9 mouse cellular contexts compared by ENCODE assay signal in the genomic region with DNA sequence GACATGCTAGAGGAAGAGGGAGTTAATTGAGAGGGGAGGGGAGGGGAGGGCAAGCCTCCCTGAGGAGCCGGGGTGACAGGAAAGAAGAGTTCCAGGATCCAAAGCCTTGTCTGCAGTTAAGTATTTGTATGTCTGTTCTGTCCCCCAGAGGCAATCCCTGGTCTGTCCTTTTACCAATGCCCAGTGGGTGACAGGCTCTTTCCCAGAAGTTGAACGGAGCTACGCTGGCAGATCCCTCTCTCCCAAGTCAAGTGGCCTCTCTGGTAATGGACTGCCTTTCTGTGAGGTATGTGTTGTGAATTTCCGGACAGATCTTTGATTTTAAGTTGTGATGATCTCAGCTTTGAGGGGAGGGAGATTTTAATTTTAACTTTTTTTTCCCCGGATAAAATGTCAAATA. TPM values are rescaled to one million over a fixed set of nuclear protein-coding genes. Genes with fewer than 3 reads are reported as not detected.
DNase-seq lines count a peak whose midpoint lies in the region; ATAC-seq and TF ChIP-seq lines count a peak whose summit lies in the region.
"Had no signal": no experiment of that assay in that cellular context is flagged by ENCODE, and none has a peak within 500 bp of the region (broad histone marks: within the 10 kb centered on the region; RNA-seq: fewer than 3 reads in every experiment).

No protein-coding gene starts in this region.

- peak overlapping the region; percentile 31 for H3K4me3 ChIP-seq in layer of hippocampus, adult 2 months
- peak overlapping the region; percentile 53 for H3K4me3 ChIP-seq in heart, embryonic 13.5 days
- H3K4me3 ChIP-seq in limb, embryonic 13.5 days = peak overlapping the region; percentile 22
- peak overlapping the region; percentile 20; the same call in 1 of the 2 replicates for H3K4me3 ChIP-seq in small intestine, adult 2 months (ENCODE audit: low read depth, low read length)

- TF ChIP-seq POLR2A in small intestine, adult 2 months (IDR thresholded peaks at IDR 0.05; ENCODE audit: low read depth, low read length) = no peak

- no peak for ATAC-seq in heart, embryonic 13.5 days (ENCODE audit: extremely low read depth, insufficient number of reproducible peaks, low FRiP score, low TSS enrichment)
- ATAC-seq in limb, embryonic 13.5 days (ENCODE audit: low FRiP score, low read depth) = no peak

- peaks cover 9% of the 10 kb centered on the region; the same call in 1 of the 2 replicates for H3K9me3 ChIP-seq in heart, embryonic 13.5 days
- 0 out of 2 replicates have a peak, but pooled peaks cover 5% of the 10 kb centered on the region for H3K9me3 ChIP-seq in limb, embryonic 13.5 days

- H3K4me2 ChIP-seq in heart, embryonic 13.5 days = peak overlapping the region; percentile 73
- peak overlapping the region; percentile 62 for H3K4me2 ChIP-seq in limb, embryonic 13.5 days (replicated peaks)

- no peak for DNase-seq in layer of hippocampus, adult 2 months (ENCODE audit: low spot score in 2 of 2)
- no peak for DNase-seq in layer of hippocampus, postnatal 10 days (ENCODE audit: low spot score in 2 of 2)
- DNase-seq in liver = no peak
- no peak for DNase-seq in cerebellum, postnatal 14 days
- DNase-seq: spleen, adult 18-20 months had no signal

- H3K36me3 ChIP-seq in heart, embryonic 13.5 days = peaks cover 14% of the 10 kb centered on the region
- peaks cover 9% of the 10 kb centered on the region for H3K36me3 ChIP-seq in limb, embryonic 13.5 days
- no peaks in the 10 kb centered on the region for H3K36me3 ChIP-seq in small intestine, adult 2 months (ENCODE audit: control insufficient read depth, insufficient read depth, low read length)
- H3K36me3 ChIP-seq: G1E had no signal

- no peak for TF ChIP-seq CTCF in layer of hippocampus, adult 2 months (conservative IDR thresholded peaks at IDR 0.05)
- TF ChIP-seq CTCF in small intestine, adult 2 months (IDR thresholded peaks at IDR 0.05; ENCODE audit: extremely low read depth, insufficient read length, insufficient replicate concordance, low read depth, low read length) = no peak

- peaks cover 27% of the 10 kb centered on the region for H3K4me1 ChIP-seq in heart, embryonic 13.5 days
- peaks cover 38% of the 10 kb centered on the region for H3K4me1 ChIP-seq in limb, embryonic 13.5 days
- peaks cover 8% of the 10 kb centered on the region; the same call in 1 of the 2 replicates for H3K4me1 ChIP-seq in small intestine, adult 2 months (ENCODE audit: control insufficient read depth, insufficient read depth, insufficient read length, low read length)

- H3K27ac ChIP-seq in layer of hippocampus, adult 2 months = peak overlapping the region; percentile 73
- H3K27ac ChIP-seq in heart, embryonic 13.5 days (replicated peaks) = no peak overlapping the region; the same call in 1 of the 2 replicates
- H3K27ac ChIP-seq in limb, embryonic 13.5 days = no peak overlapping the region
- H3K27ac ChIP-seq in small intestine, adult 2 months (ENCODE audit: insufficient read depth, low read depth, low read length) = no peak overlapping the region

- H3K27me3 ChIP-seq in heart, embryonic 13.5 days (replicated peaks) = peaks cover 21% of the 10 kb centered on the region
- H3K27me3 ChIP-seq in limb, embryonic 13.5 days = peaks cover 22% of the 10 kb centered on the region
- H3K27me3 ChIP-seq in small intestine, adult 2 months (ENCODE audit: control insufficient read depth, insufficient read depth, low read length) = peaks cover 11% of the 10 kb centered on the region; the same call in 1 of the 2 replicates

- WGBS in heart, embryonic 13.5 days = 24% methylated on average over 5 of the region's 5 CpGs
- 35% methylated on average over 5 of the region's 5 CpGs for WGBS in limb, embryonic 13.5 days
- WGBS in small intestine, adult 2 months = 52% methylated on average over 5 of the region's 5 CpGs

- peak overlapping the region; percentile 71 for H3K9ac ChIP-seq in heart, embryonic 13.5 days
- H3K9ac ChIP-seq in limb, embryonic 13.5 days = no peak overlapping the region

RNA-seq across cellular contexts. Expression of a gene that starts 3.3 kb away (rescaled TPM):
- 10 to 100 TPM; 13.7 to 16.7 TPM for total RNA-seq in layer of hippocampus, adult 2 months (2021)
- 10 to 100 TPM; 28.2 to 30.1 TPM for total RNA-seq in layer of hippocampus, postnatal 10 days (2021)
- 11.4 and 12.3 TPM in 2 replicates for polyA plus RNA-seq in heart, embryonic 13.5 days (2015; fragmentation: Nextera tagmentation; extraction: Ambion mirVana)
- polyA plus RNA-seq in limb, embryonic 13.5 days (2015; fragmentation: Nextera tagmentation; extraction: Ambion mirVana) = 17.1 and 18.1 TPM in 2 replicates
- 0.62 and 0.66 TPM in 2 replicates for polyA plus RNA-seq in small intestine, adult 2 months (2012; rRNA removed)

RNA-seq across cellular contexts. Expression of a gene that starts 30.7 kb away (rescaled TPM):
- total RNA-seq in layer of hippocampus, adult 2 months (2021) = 1 to 10 TPM in 1 of 2 experiments, under 1 TPM in 1; 0.88 to 1.2 TPM
- under 1 TPM; 0.78 to 0.80 TPM for total RNA-seq in layer of hippocampus, postnatal 10 days (2021)
- polyA plus RNA-seq in heart, embryonic 13.5 days (2015; fragmentation: Nextera tagmentation; extraction: Ambion mirVana) = 11.3 and 12.9 TPM in 2 replicates
- 6.9 and 8.2 TPM in 2 replicates for polyA plus RNA-seq in limb, embryonic 13.5 days (2015; fragmentation: Nextera tagmentation; extraction: Ambion mirVana)
- 0.70 and 1.4 TPM in 2 replicates for polyA plus RNA-seq in small intestine, adult 2 months (2012; rRNA removed)
